Mouse (Mus musculus) midbrain, embryonic 13.5 days (tissue): ENCODE measurements around the gene Dnali1. TPM values are rescaled to one million over a fixed set of nuclear protein-coding genes. Genes with fewer than 3 reads are reported as not detected.

Experiments used
- ATAC-seq: fragments of 200-750 bp; cut with Nextera tagmentation; 2 replicates; pipeline ENCODE4 v1.8.0; 2017; ENCODE audit warnings: mild to moderate bottlenecking, moderate TSS enrichment, moderate library complexity
- H3K27ac ChIP-seq: fragments of 300-500 bp; sonication (generic); 2 replicates; pipeline ENCODE4 v1.5.1; 2015; ENCODE audit warnings: inconsistent platforms, mild to moderate bottlenecking, moderate library complexity
- H3K27me3 ChIP-seq: fragments of 300-500 bp; sonication (generic); 2 replicates; pipeline ENCODE4 v1.6.1; 2015; ENCODE audit warnings: mild to moderate bottlenecking, inconsistent platforms
- H3K36me3 ChIP-seq: fragments of 300-500 bp; sonication (generic); 2 replicates; pipeline ENCODE4 v1.6.1; 2015; ENCODE audit warnings: mild to moderate bottlenecking, inconsistent platforms
- H3K4me1 ChIP-seq: fragments of 300-500 bp; sonication (generic); replicated peaks from 2 replicates; pipeline ENCODE4 v1.6.1; 2015; ENCODE audit warnings: inconsistent platforms
- H3K4me2 ChIP-seq: fragments of 300-500 bp; sonication (generic); replicated peaks from 2 replicates; pipeline ENCODE4 v1.6.1; 2015; ENCODE audit warnings: moderate library complexity, mild to moderate bottlenecking, inconsistent platforms
- H3K4me3 ChIP-seq: fragments of 300-500 bp; sonication (generic); replicated peaks from 2 replicates; pipeline ENCODE4 v1.5.1; 2015; ENCODE audit warnings: mild to moderate bottlenecking, inconsistent platforms
- H3K9ac ChIP-seq: fragments of 300-500 bp; sonication (generic); replicated peaks from 2 replicates; pipeline ENCODE4 v1.6.1; 2015; ENCODE audit warnings: mild to moderate bottlenecking, inconsistent platforms
- H3K9me3 ChIP-seq: fragments of 300-500 bp; sonication (generic); 2 replicates; pipeline ENCODE4 v1.6.1; 2016; ENCODE audit warnings: mild to moderate bottlenecking, inconsistent platforms
- WGBS: fragments of 180-500 bp; shearing (Covaris S2); methylation state at CpG from one replicate; pipeline ENCODE4 v1.1.7; 2015; 5-methylcytosine and 5-hydroxymethylcytosine counted together
- polyA plus RNA-seq: library from polyadenylated mRNA; unstranded; fragments of >200 nt; fragmentation: Nextera tagmentation; extraction: Ambion mirVana; gene quantifications from 2 replicates; pipeline ENCODE4 v1.2.1, GENCODE M21; 2015

Gene Dnali1
- polyA plus RNA-seq = 0.45 and 0.89 TPM in 2 replicates

GRCm38 (mm10) chr4:125065517-125066307 is at the start of gene Dnali1:
Gene Dnali1 (minus strand): TSS chr4:125065703.
- Histone ChIP-seq H3K4me2 (peak within 1 kb of the TSS; percentile 95), H3K36me3 (peaks cover 26% of the 10 kb centered on the region), H3K27me3 (peaks cover 5% of the 10 kb centered on the region; the same call in 1 of the 2 replicates), H3K9me3 (no peaks in the 10 kb centered on the region), H3K4me1 (peaks cover 20% of the 10 kb centered on the region), H3K27ac (peak within 1 kb of the TSS; percentile 62; the same call in 1 of the 2 replicates), H3K4me3 (peak within 1 kb of the TSS; percentile 93), H3K9ac (peak within 1 kb of the TSS; percentile 90)
- whole genome bisulfite sequencing = 2% methylated on average over 26 of the region's 26 CpGs
- ATAC-seq = peak; percentile 31; the same call in 1 of the 2 replicates

- Histone ChIP-seq H3K4me3 (no peak overlapping the region), H3K4me2 (no peak overlapping the region), H3K4me1 (peaks cover 4% of the 10 kb centered on the region), H3K27me3 (no peaks in the 10 kb centered on the region), H3K9ac (no peak overlapping the region), H3K9me3 (no peaks in the 10 kb centered on the region), H3K36me3 (peaks cover 18% of the 10 kb centered on the region), H3K27ac (no peak overlapping the region)
- ATAC-seq = peak; percentile 16; the same call in 1 of the 2 replicates
- 75% methylated on average over 4 of the region's 4 CpGs for whole genome bisulfite sequencing
Observed at GRCm38 (mm10) chr4:125115081-125115480, 49.6 kb upstream of the Dnali1 start.

- WGBS = 15% methylated on average over 6 of the region's 6 CpGs
- Histone ChIP-seq H3K9me3 (no peaks in the 10 kb centered on the region), H3K4me1 (peaks cover 4% of the 10 kb centered on the region), H3K4me2 (no peak overlapping the region), H3K4me3 (no peak overlapping the region), H3K27me3 (no peaks in the 10 kb centered on the region), H3K9ac (no peak overlapping the region), H3K27ac (no peak overlapping the region), H3K36me3 (peaks cover 23% of the 10 kb centered on the region)
- ATAC-seq = peak; percentile 64
Observed at GRCm38 (mm10) chr4:125114638-125115037, 49.1 kb upstream of the Dnali1 start.

GRCm38 (mm10) chr4:125105354-125105753 is 39.9 kb upstream of the Dnali1 start:
- no peak overlapping the region for H3K27ac ChIP-seq
- 96% methylated on average over 9 of the region's 9 CpGs for WGBS
- no peak for ATAC-seq
- H3K4me1 ChIP-seq = no peaks in the 10 kb centered on the region
- no peak overlapping the region for H3K4me3 ChIP-seq
- H3K27me3 ChIP-seq = no peaks in the 10 kb centered on the region
- no peak overlapping the region for H3K9ac ChIP-seq
- H3K4me2 ChIP-seq = no peak overlapping the region
- H3K36me3 ChIP-seq = peaks cover 57% of the 10 kb centered on the region
- no peaks in the 10 kb centered on the region for H3K9me3 ChIP-seq

- H3K4me3 ChIP-seq = no peak overlapping the region
- H3K36me3 ChIP-seq = peaks cover 42% of the 10 kb centered on the region
- no peak overlapping the region for H3K4me2 ChIP-seq
- no peaks in the 10 kb centered on the region for H3K9me3 ChIP-seq
- H3K4me1 ChIP-seq = no peaks in the 10 kb centered on the region
- H3K27me3 ChIP-seq = no peaks in the 10 kb centered on the region
- ATAC-seq = no peak
- H3K27ac ChIP-seq = no peak overlapping the region
- no peak overlapping the region for H3K9ac ChIP-seq
- WGBS = 73% methylated on average over 13 of the region's 13 CpGs
Observed at GRCm38 (mm10) chr4:125101334-125101733, 35.8 kb upstream of the Dnali1 start.

- no peak overlapping the region for H3K27ac ChIP-seq
- H3K9me3 ChIP-seq = no peaks in the 10 kb centered on the region
- peaks cover 28% of the 10 kb centered on the region for H3K36me3 ChIP-seq
- no peaks in the 10 kb centered on the region for H3K27me3 ChIP-seq
- 13% methylated on average over 8 of the region's 8 CpGs for WGBS
- ATAC-seq = 0 out of 2 replicates have a peak, but pooled peaks have one; percentile 55
- H3K9ac ChIP-seq = no peak overlapping the region
- H3K4me1 ChIP-seq = no peaks in the 10 kb centered on the region
- H3K4me3 ChIP-seq = no peak overlapping the region
- no peak overlapping the region for H3K4me2 ChIP-seq
Observed at GRCm38 (mm10) chr4:125099458-125099857, 34.0 kb upstream of the Dnali1 start.

- H3K4me3 ChIP-seq = no peak overlapping the region
- ATAC-seq = no peak
- H3K4me1 ChIP-seq = no peaks in the 10 kb centered on the region
- H3K4me2 ChIP-seq = no peak overlapping the region
- no peaks in the 10 kb centered on the region for H3K27me3 ChIP-seq
- H3K9me3 ChIP-seq = no peaks in the 10 kb centered on the region
- H3K27ac ChIP-seq = no peak overlapping the region
- H3K9ac ChIP-seq = no peak overlapping the region
- 83% methylated on average over 4 of the region's 4 CpGs for WGBS
- peaks cover 28% of the 10 kb centered on the region for H3K36me3 ChIP-seq
Observed at GRCm38 (mm10) chr4:125097412-125097811, 31.9 kb upstream of the Dnali1 start.

- Histone ChIP-seq H3K36me3 (peaks cover 42% of the 10 kb centered on the region), H3K9me3 (no peaks in the 10 kb centered on the region), H3K4me2 (no peak overlapping the region), H3K9ac (no peak overlapping the region), H3K27ac (no peak overlapping the region), H3K4me3 (no peak overlapping the region), H3K27me3 (no peaks in the 10 kb centered on the region), H3K4me1 (no peaks in the 10 kb centered on the region)
- 91% methylated on average over 5 of the region's 5 CpGs for WGBS
- ATAC-seq = no peak
Observed at GRCm38 (mm10) chr4:125096066-125096465, 30.6 kb upstream of the Dnali1 start.

GRCm38 (mm10) chr4:125093031-125093430 is 27.5 kb upstream of the Dnali1 start:
- H3K4me3 ChIP-seq = no peak overlapping the region
- no peak overlapping the region for H3K4me2 ChIP-seq
- WGBS = 91% methylated on average over 5 of the region's 5 CpGs
- peaks cover 68% of the 10 kb centered on the region for H3K36me3 ChIP-seq
- no peak overlapping the region for H3K27ac ChIP-seq
- no peak for ATAC-seq
- H3K4me1 ChIP-seq = no peaks in the 10 kb centered on the region
- no peaks in the 10 kb centered on the region for H3K9me3 ChIP-seq
- H3K9ac ChIP-seq = no peak overlapping the region
- no peaks in the 10 kb centered on the region for H3K27me3 ChIP-seq

GRCm38 (mm10) chr4:125085346-125085841 is 19.9 kb upstream of the Dnali1 start:
- Histone ChIP-seq H3K27me3 (no peaks in the 10 kb centered on the region), H3K4me2 (peak overlapping the region; percentile 82), H3K27ac (peak overlapping the region; percentile 99), H3K4me3 (peak overlapping the region; percentile 88), H3K36me3 (peaks cover 39% of the 10 kb centered on the region), H3K9ac (peak overlapping the region; percentile 92), H3K9me3 (no peaks in the 10 kb centered on the region), H3K4me1 (peaks cover 29% of the 10 kb centered on the region)
- WGBS = under 1% methylated on average over 45 of the region's 45 CpGs
- ATAC-seq = peak; percentile 94

- peak within 1 kb of the TSS; percentile 88 for H3K4me3 ChIP-seq
- H3K36me3 ChIP-seq = peaks cover 31% of the 10 kb centered on the region
- H3K9ac ChIP-seq = peak within 1 kb of the TSS; percentile 92
- ATAC-seq = peak; percentile 92
- H3K27ac ChIP-seq = peak within 1 kb of the TSS; percentile 99
- H3K4me1 ChIP-seq = peaks cover 29% of the 10 kb centered on the region
- peak within 1 kb of the TSS; percentile 82 for H3K4me2 ChIP-seq
- no peaks in the 10 kb centered on the region for H3K27me3 ChIP-seq
- H3K9me3 ChIP-seq = no peaks in the 10 kb centered on the region
- WGBS = 1% methylated on average over 63 of the region's 63 CpGs
Observed at GRCm38 (mm10) chr4:125084403-125085345, 19.2 kb upstream of the Dnali1 start, which contains the start of gene Meaf6. Gene Meaf6 (plus strand): TSS chr4:125085134.
